Mouse (Mus musculus): ENCODE data around the gene Frmd4a.

DNA sequence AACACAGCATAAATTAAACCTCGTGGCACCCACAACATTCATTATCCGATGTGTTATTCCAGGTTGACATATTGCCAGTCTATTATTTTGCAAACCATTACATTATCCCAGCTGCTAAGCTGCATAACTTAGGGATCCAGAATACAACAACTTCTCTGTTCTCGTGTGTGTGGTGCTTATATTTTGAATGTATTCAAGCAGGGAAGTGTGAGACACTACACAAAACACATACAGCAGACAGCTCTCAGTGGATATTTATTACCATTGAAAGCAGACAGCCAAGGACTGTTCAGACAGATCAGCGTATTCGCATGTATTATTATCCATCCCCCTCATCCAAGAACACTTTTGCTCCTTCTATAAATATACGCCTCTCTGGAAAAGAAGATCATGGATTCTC, 289.6 kb downstream of the Frmd4a start:
- TF ChIP-seq GATA1 (IDR thresholded peaks at IDR 0.05; ENCODE audit: borderline replicate concordance, low read length) (no peak), FLI1 (IDR thresholded peaks at IDR 0.05; ENCODE audit: low read length) (no peak)
